Mouse (Mus musculus) kidney, adult 2 months (tissue): ENCODE data around the gene Wdtc1. TPM values are rescaled to one million over a fixed set of nuclear protein-coding genes. Genes with fewer than 3 reads are reported as not detected.

Experiments used
- DNase-seq: peaks from one replicate; pipeline ENCODE4 v3.0.0; 2021
- H3K27ac ChIP-seq: fragments of 200-500 bp; 2 replicates; pipeline ENCODE4 v1.5.1; 2012; ENCODE audit warnings: low read depth, low read length, control low read depth, inconsistent platforms; ENCODE audit not compliant: insufficient read depth
- H3K27me3 ChIP-seq: fragments of 200-500 bp; replicated peaks from 2 replicates; pipeline ENCODE4 v1.6.1; 2012; ENCODE audit warnings: mild to moderate bottlenecking, moderate library complexity, low read length, inconsistent platforms; ENCODE audit not compliant: control insufficient read depth, insufficient read depth
- H3K36me3 ChIP-seq: fragments of 200-500 bp; 2 replicates; pipeline ENCODE4 v1.6.1; 2012; ENCODE audit warnings: mild to moderate bottlenecking, moderate library complexity, low read length, inconsistent platforms; ENCODE audit not compliant: control insufficient read depth, insufficient read depth
- H3K4me1 ChIP-seq: fragments of 200-500 bp; 2 replicates; pipeline ENCODE4 v1.6.1; 2011; ENCODE audit warnings: low read length; ENCODE audit not compliant: control insufficient read depth, insufficient read depth
- H3K4me3 ChIP-seq: fragments of 200-500 bp; 2 replicates; pipeline ENCODE4 v1.5.1; 2011; ENCODE audit warnings: mild to moderate bottlenecking, low read depth, low read length, control low read depth; ENCODE audit not compliant: insufficient read depth
- CTCF ChIP-seq: fragments of 200-500 bp; conservative IDR thresholded peaks from 2 replicates; pipeline ENCODE4 v1.5.1; 2011; ENCODE audit warnings: low read depth, mild to moderate bottlenecking, control low read depth, low read length, moderate library complexity, mixed read lengths; ENCODE audit not compliant: insufficient read depth, insufficient read length
- POLR2A ChIP-seq: fragments of 200-500 bp; IDR thresholded peaks from one replicate; pipeline ENCODE4 v1.6.1; 2011; ENCODE audit warnings: low read depth, low read length, control low read depth
- WGBS: fragments of 180-500 bp; shearing (Covaris S2); methylation state at CpG from one replicate; pipeline ENCODE4 v1.1.7; 2018; 5-methylcytosine and 5-hydroxymethylcytosine counted together
- polyA plus RNA-seq: library from polyadenylated mRNA; depleted of rRNA; stranded (reverse); fragments of >200 nt; gene quantifications from 2 replicates; pipeline ENCODE4 v1.2.3, GENCODE M21; 2012; rRNA removed

Gene Wdtc1
- polyA plus RNA-seq: 64.1 and 64.4 TPM in 2 replicates

DNA sequence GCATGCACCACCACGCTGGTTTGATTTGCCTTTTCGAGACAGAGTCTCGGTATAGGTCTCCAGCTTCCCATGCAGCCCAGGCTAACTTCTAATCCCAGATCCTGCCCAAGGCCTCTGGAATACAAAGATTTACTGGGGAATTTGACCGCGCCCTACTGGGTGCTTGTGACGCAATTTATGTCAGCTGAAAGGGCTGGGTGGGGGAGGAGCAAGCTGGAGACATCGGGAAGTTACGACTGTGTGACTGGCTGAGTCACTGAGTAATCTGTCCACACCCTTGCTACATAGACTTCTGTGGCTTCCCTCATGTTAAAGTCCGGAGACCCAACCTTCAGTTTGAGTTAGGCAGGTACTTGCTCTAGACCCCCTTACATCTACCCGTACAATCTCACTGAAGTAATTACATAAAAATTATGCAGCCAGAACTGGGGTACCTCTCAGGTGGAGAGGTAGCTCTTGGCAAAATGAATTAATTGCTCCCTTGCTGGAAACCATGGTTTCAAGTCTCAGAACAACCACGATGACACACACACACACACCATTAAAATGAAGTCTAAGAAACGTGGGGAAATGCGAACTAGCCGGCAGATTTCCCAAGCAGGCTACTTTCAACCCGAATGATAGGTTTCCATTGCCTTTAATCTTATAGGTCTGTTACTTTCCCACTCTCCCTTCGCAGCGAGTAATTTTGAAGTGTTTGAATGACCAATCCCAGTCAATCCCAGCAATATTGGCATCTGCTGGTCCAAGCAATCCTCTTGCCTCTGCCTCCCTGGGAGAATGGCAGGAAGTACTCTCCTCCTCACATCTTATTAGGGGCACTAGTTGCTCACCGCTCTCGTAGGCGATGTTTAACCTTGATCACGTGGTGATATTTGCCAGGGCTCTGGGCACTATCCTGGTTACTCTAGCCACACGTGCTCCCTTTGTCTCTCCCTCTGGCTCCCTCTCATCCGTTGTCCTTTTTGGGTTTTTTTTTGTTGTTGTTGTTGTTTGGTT, at the start of gene Wdtc1:
Gene Wdtc1, minus strand, starts transcription at position 115 of the 999 bp plus-strand sequence.
- Histone ChIP-seq H3K4me3 (no peak within 1 kb of the TSS), H3K36me3 (no peaks in the 10 kb centered on the region), H3K27ac (no peak within 1 kb of the TSS), H3K4me1 (no peaks in the 10 kb centered on the region), H3K27me3 (no peaks in the 10 kb centered on the region)
- TF ChIP-seq CTCF (no peak), POLR2A (no peak)
- WGBS: 83% methylated on average over 23 of the region's 23 CpGs
- DNase-seq: no peak

DNA sequence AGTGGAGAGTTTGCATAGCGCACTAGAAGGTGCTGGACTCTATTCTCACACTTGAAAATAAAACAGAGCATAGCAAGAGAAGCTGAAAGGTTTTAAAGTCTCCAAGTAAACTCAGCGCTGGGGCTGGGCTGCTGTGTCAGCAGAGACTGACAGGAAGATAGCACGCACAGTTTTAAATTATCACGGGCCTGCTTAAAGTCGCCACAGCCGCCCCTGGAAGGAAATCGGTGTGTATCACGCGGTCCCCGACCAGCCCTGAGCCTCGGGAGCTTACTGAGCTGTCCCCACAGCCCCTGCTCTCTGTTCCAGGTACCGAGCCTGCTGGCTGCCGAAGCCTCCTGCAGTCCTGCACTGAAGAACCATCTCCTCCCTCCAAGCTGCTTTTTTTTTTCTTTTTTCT, 48.7 kb upstream of the Wdtc1 start:
- no peak for DNase-seq
- no peak overlapping the region for H3K4me3 ChIP-seq
- no peaks in the 10 kb centered on the region for H3K4me1 ChIP-seq
- 47% methylated on average over 13 of the region's 13 CpGs for WGBS
- H3K36me3 ChIP-seq: no peaks in the 10 kb centered on the region
- no peaks in the 10 kb centered on the region for H3K27me3 ChIP-seq
- no peak for TF ChIP-seq CTCF
- no peak for TF ChIP-seq POLR2A
- H3K27ac ChIP-seq: no peak overlapping the region

DNA sequence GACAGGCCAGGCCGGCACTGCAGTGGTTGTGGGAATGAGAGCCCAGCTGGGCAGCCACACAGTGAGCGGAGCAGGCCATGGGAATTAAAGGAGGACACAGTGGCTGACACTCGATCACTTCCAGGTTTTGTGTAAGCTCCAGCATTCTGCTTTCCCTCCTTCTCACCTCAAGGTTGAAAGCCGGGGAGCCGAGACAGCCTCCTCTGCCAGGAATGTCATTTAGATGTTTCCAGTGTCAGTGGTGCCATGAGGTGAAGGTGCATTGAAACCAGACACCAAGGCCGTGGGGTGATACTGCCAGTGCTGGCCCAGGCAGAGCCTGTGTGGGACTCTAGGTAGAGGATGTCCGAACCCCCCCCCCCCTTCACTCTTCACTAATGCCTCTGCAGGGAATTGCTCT, 46.8 kb upstream of the Wdtc1 start:
- WGBS: 73% methylated on average over 7 of the region's 7 CpGs
- no peaks in the 10 kb centered on the region for H3K36me3 ChIP-seq
- no peaks in the 10 kb centered on the region for H3K27me3 ChIP-seq
- H3K27ac ChIP-seq: no peak overlapping the region
- no peak for DNase-seq
- H3K4me1 ChIP-seq: no peaks in the 10 kb centered on the region
- no peak overlapping the region for H3K4me3 ChIP-seq
- TF ChIP-seq POLR2A (no peak), CTCF (no peak)

DNA sequence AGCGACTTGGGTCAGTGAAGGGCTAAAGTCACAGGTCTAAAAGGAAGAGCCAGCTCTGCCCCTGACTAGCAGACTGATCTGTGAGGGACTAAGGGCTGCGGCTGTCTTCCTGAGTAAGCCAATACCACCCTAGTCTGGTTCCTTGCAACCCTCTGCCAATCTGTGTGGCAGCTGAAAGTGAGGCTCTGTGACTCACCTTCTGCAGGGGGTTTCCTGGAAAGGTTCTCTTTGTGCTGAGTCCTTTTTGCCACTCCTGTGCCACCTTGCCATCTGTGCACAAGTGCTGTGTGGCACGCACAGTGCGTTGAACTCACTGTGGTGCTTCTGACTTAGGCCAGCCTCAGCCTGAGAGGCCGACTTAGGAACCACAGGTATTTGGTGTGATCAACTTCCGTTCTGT, 46.2 kb upstream of the Wdtc1 start:
- no peaks in the 10 kb centered on the region for H3K4me1 ChIP-seq
- 80% methylated on average over 6 of the region's 6 CpGs for WGBS

DNA sequence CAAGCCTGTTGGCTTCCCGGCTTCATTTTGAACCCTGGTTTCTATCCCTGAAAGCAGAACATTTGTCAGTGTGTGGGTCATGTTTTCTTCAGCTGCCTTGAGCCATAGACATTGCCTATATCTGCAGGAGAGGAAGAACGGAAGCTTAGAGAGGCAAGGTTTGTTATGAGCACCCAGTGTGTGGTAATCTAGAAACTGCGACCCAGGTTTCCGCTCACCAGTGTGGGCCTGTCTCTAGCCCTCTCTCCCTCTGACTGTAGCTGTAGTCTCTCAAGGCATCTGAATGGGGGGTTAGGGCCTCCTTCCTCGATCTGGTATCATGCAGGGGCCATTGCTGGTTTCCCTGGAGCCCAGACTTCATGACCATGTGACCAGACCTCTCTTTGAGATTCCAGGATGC, 45.3 kb upstream of the Wdtc1 start:
- TF ChIP-seq POLR2A: no peak
- TF ChIP-seq CTCF: no peak
- no peaks in the 10 kb centered on the region for H3K27me3 ChIP-seq
- WGBS: 88% methylated on average over 5 of the region's 5 CpGs
- DNase-seq: no peak
- no peaks in the 10 kb centered on the region for H3K4me1 ChIP-seq
- H3K36me3 ChIP-seq: no peaks in the 10 kb centered on the region
- no peak overlapping the region for H3K27ac ChIP-seq
- H3K4me3 ChIP-seq: no peak overlapping the region

More for the DNA sequence above, 46.2 kb upstream of the Wdtc1 start:
- H3K4me3 ChIP-seq: no peak overlapping the region
- no peaks in the 10 kb centered on the region for H3K36me3 ChIP-seq
- DNase-seq: no peak
- no peaks in the 10 kb centered on the region for H3K27me3 ChIP-seq
- TF ChIP-seq CTCF (no peak), POLR2A (no peak)
- H3K27ac ChIP-seq: no peak overlapping the region

DNA sequence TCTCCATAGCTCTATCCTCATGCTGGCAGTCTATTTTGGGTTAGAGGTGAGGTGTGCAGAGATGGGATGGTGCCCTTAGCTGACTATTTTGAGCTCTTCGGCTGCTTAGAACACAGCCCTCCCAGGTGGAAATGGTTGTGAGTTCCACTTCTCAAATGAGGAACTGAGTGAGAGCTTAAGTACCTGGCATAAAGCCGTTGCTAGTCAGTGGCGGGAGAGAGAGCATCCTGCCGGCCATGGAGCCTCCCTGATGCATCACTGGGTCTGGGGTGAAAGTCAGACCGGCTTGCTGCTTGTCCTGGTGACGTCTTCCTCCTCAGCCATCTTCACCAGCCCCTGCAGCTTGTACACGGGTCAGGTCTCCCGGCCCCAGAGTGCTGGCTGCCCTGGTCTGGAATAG, 44.7 kb upstream of the Wdtc1 start:
- Histone ChIP-seq H3K27me3 (no peaks in the 10 kb centered on the region), H3K27ac (no peak overlapping the region), H3K4me3 (no peak overlapping the region), H3K4me1 (no peaks in the 10 kb centered on the region), H3K36me3 (no peaks in the 10 kb centered on the region)
- DNase-seq: no peak
- no peak for TF ChIP-seq POLR2A
- no peak for TF ChIP-seq CTCF
- 81% methylated on average over 8 of the region's 8 CpGs for WGBS

DNA sequence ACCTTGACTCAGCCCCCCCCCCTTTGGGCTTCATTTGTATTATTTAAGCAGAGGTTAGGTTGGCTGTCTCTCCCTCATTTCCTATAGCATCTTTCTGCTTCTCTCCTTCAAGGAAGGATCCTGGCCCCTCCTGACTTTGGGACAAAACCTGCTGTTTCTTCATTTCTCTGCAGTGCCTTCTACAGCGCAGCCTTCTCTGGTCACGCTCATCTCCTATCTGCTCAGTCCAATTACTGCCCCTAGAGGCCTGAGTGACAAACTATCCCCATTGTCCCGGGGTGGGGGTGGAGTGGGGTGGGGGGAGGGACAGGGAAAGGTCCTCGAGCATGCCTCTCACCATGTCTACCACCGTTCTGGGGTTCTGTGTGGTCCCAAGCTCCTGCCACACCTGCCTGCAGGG, 44.0 kb upstream of the Wdtc1 start:
- no peaks in the 10 kb centered on the region for H3K27me3 ChIP-seq
- no peaks in the 10 kb centered on the region for H3K4me1 ChIP-seq
- no peaks in the 10 kb centered on the region for H3K36me3 ChIP-seq
- no peak overlapping the region for H3K4me3 ChIP-seq
- WGBS: 65% methylated on average over 5 of the region's 5 CpGs
- no peak for DNase-seq
- no peak overlapping the region for H3K27ac ChIP-seq
- no peak for TF ChIP-seq POLR2A
- TF ChIP-seq CTCF: no peak
